Mouse (Mus musculus): ENCODE results near the gene Rab44.

GRCm38 (mm10) chr17:29071820-29072219, 42.1 kb upstream of the Rab44 start:
- TF ChIP-seq CTCF (IDR thresholded peaks at IDR 0.05; ENCODE audit: low read depth) (no peak), EP300 (IDR thresholded peaks at IDR 0.05; ENCODE audit: low read depth) (no peak)
